Mouse (Mus musculus) spleen, adult 2 months (tissue): ENCODE results near the gene Gpr61. TPM values are rescaled to one million over a fixed set of nuclear protein-coding genes. Genes with fewer than 3 reads are reported as not detected.

Experiments
- DNase-seq, 2 experiments: peaks; one replicate each; pipeline versions ENCODE4 v3.0.0 to v3.0.0-alpha.2; 2012 to 2021; ENCODE audit warnings: low spot score in 2 of 2, low read depth in 1 of 2
- H3K27ac ChIP-seq: fragments of 200-500 bp; 2 replicates; pipeline ENCODE4 v1.5.1; 2012; ENCODE audit warnings: low read length, inconsistent platforms; ENCODE audit not compliant: insufficient read depth
- H3K27me3 ChIP-seq: fragments of 200-500 bp; 2 replicates; pipeline ENCODE4 v1.6.1; 2012; ENCODE audit warnings: mild to moderate bottlenecking, moderate library complexity, low read length, inconsistent platforms; ENCODE audit not compliant: control insufficient read depth, insufficient read depth
- H3K36me3 ChIP-seq: fragments of 200-500 bp; 2 replicates; pipeline ENCODE4 v1.6.1; 2012; ENCODE audit warnings: mild to moderate bottlenecking, low read length, inconsistent platforms; ENCODE audit not compliant: control insufficient read depth, insufficient read depth
- H3K4me1 ChIP-seq: fragments of 200-500 bp; 2 replicates; pipeline ENCODE4 v1.6.1; 2011; ENCODE audit warnings: inconsistent platforms; ENCODE audit not compliant: control insufficient read depth, insufficient read depth, insufficient read length
- H3K4me3 ChIP-seq: fragments of 200-500 bp; 2 replicates; pipeline ENCODE4 v1.5.1; 2011; ENCODE audit warnings: mild to moderate bottlenecking, inconsistent platforms; ENCODE audit not compliant: insufficient read depth, insufficient read length; ENCODE audit errors: extremely low read depth
- CTCF ChIP-seq: fragments of 200-500 bp; IDR thresholded peaks from 2 replicates; pipeline ENCODE4 v1.5.1; 2011; ENCODE audit warnings: mild to moderate bottlenecking, inconsistent platforms; ENCODE audit not compliant: insufficient read depth, insufficient read length, insufficient replicate concordance; ENCODE audit errors: extremely low read depth
- POLR2A ChIP-seq: fragments of 200-500 bp; IDR thresholded peaks from 2 replicates; pipeline ENCODE4 v1.6.1; 2011; ENCODE audit warnings: low read depth, low read length, inconsistent platforms
- WGBS: fragments of 180-500 bp; shearing (Covaris S2); methylation state at CpG from one replicate; pipeline ENCODE4 v1.1.7; 2018; 5-methylcytosine and 5-hydroxymethylcytosine counted together
- polyA plus RNA-seq: library from polyadenylated mRNA; depleted of rRNA; stranded (reverse); fragments of >200 nt; gene quantifications from 2 replicates; pipeline ENCODE4 v1.2.3, GENCODE M21; 2012

Gpr61 gene
- polyA plus RNA-seq, 1 experiment, result not detected

DNA sequence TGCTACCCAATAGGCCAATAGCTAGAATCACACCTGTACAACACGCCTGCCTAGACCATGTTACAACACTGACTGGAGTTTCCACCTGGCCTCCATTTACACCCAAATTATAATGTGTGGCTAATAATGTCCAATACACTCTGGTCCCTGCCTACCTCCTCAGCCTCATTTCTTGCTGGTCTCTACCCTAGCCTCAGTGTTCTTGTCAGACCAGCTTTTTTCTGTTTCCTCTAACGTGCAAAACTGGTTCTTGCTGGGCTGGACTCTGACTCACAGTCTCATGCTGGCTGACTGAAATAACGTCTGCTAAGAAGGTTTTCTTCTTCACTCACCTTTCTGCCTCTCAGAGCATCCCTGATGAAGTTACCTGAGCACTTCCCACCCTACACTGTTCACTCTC is 28.4 kb downstream of the Gpr61 start:
- Histone ChIP-seq H3K27ac (no peak overlapping the region), H3K4me3 (no peak overlapping the region), H3K27me3 (no peaks in the 10 kb centered on the region), H3K36me3 (peaks cover 6% of the 10 kb centered on the region; the same call in 1 of the 2 replicates), H3K4me1 (no peaks in the 10 kb centered on the region)
- TF ChIP-seq POLR2A, result no peak
- TF ChIP-seq CTCF, result no peak
- DNase-seq, result no peak
- WGBS, result 92% methylated on average over 3 of the region's 3 CpGs

DNA sequence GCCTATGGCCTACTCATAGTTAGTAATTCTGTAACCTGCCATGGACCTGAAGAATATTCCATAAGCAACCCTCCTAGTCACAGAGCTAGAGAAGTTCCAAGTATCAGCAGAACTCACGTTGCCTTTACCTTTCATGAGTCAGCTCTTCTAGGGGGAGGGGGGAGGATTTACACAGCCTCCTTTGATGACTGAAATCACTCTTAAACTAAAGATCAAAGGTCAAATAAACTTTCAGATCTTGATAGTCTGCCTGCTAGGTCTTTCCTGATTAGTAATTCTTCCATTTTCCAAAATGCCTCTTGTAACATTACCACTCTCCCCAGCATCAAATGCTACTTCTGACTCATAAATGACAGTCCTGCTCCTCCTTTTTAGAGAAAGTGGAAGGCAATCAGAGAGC is 30.6 kb downstream of the Gpr61 start:
- H3K27ac ChIP-seq, result no peak overlapping the region
- H3K27me3 ChIP-seq, result no peaks in the 10 kb centered on the region
- peaks cover 8% of the 10 kb centered on the region; the same call in 1 of the 2 replicates for H3K36me3 ChIP-seq
- no peak for DNase-seq
- TF ChIP-seq POLR2A (no peak), CTCF (no peak)
- 69% methylated on average over 1 of the region's 1 CpGs for WGBS
- no peaks in the 10 kb centered on the region for H3K4me1 ChIP-seq
- no peak overlapping the region for H3K4me3 ChIP-seq

DNA sequence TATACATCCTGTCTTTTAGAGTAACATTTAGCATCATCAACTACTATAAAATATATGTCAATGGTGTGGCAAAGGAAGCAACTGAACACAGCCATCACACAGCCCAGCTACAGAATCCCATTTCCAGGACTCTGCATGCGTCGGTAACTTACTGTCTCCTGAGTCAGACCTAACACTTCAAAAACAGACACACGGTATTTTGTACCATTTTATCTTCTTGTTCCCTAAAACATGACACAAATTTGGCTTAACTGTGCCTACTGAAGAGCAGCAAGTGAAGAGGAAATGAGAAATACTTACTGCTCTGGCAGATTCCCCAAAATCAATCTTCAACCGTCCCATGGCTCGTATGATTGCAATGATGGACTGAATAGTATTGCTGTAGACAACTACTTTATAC is 31.4 kb downstream of the Gpr61 start:
- no peaks in the 10 kb centered on the region for H3K4me1 ChIP-seq

GRCm38 (mm10) chr3:108121101-108121500 is 33.6 kb downstream of the Gpr61 start:
- TF ChIP-seq POLR2A (no peak), CTCF (no peak)
- Histone ChIP-seq H3K4me1 (no peaks in the 10 kb centered on the region), H3K4me3 (no peak overlapping the region), H3K27me3 (no peaks in the 10 kb centered on the region), H3K27ac (no peak overlapping the region), H3K36me3 (peaks cover 12% of the 10 kb centered on the region)
- no peak for DNase-seq
- 91% methylated on average over 3 of the region's 3 CpGs for WGBS

More for the DNA sequence above, 31.4 kb downstream of the Gpr61 start:
- Histone ChIP-seq H3K27ac (no peak overlapping the region), H3K36me3 (peaks cover 8% of the 10 kb centered on the region; the same call in 1 of the 2 replicates), H3K4me3 (no peak overlapping the region), H3K27me3 (no peaks in the 10 kb centered on the region)
- no peak for DNase-seq
- TF ChIP-seq CTCF, result no peak
- no peak for TF ChIP-seq POLR2A
- WGBS, result 79% methylated on average over 5 of the region's 5 CpGs

DNA sequence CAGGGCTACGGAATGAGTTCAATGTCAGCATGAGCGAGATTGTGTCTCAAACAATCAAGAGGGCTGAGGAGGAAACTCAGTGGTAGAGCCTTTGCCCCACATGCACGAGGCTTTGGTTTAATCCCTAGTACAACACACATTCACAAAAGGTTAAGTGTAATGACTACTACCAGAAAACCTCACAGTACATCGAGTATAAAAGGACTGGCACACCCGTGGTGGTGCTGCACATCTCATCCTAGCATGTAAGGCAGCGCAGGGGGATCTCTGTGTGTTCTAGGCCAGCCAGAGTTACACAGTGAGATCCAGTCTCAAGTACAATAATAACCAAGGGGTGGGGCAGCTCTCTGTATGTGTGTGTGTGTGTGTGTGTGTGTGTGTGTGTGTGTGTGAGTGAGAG is 37.2 kb downstream of the Gpr61 start:
- H3K27me3 ChIP-seq, result no peaks in the 10 kb centered on the region
- no peak overlapping the region for H3K27ac ChIP-seq
- 93% methylated on average over 6 of the region's 6 CpGs for WGBS
- H3K36me3 ChIP-seq, result peaks cover 16% of the 10 kb centered on the region
- TF ChIP-seq POLR2A (no peak), CTCF (no peak)
- no peak overlapping the region for H3K4me3 ChIP-seq
- DNase-seq, result no peak
- H3K4me1 ChIP-seq, result no peaks in the 10 kb centered on the region

DNA sequence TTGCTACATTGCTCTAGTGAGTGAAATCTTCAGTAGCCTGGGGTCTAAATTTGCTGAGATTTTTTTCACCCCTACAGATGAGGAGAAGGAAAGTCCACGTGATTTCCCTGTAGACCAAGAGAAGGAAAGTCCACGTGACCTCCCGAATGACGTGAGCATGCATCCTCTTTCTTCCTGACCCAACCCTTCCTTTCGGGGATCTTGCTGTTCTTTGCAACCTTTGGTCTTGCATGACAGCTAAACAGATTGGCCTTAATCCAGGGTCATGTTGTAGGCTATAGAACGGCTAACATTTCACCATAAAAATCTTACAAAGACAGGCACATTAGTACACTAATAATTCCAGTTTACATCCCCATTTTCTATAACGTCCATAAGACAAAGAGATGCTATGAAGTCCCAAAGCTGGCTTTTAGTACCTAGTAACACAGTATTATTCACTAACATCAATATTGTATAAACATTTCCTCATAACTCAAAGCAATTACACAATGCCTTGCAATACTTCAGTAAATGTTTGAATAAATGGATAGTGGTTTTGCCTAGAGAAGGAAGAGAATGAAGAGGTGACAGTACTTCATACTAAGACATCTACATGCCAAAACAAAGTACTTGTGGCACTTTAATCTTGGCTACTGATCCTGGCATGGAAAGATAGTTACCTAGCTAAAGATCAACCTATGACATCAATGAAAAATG is 40.9 kb downstream of the Gpr61 start:
- TF ChIP-seq POLR2A (no peak), CTCF (no peak)
- no peaks in the 10 kb centered on the region for H3K4me1 ChIP-seq
- 87% methylated on average over 7 of the region's 7 CpGs for WGBS
- DNase-seq, result no peak
- H3K27ac ChIP-seq, result no peak overlapping the region
- no peaks in the 10 kb centered on the region for H3K27me3 ChIP-seq
- peaks cover 27% of the 10 kb centered on the region for H3K36me3 ChIP-seq
- H3K4me3 ChIP-seq, result no peak overlapping the region

- no peak for DNase-seq
- WGBS, result 80% methylated on average over 4 of the region's 4 CpGs
- no peak overlapping the region for H3K27ac ChIP-seq
- no peaks in the 10 kb centered on the region for H3K27me3 ChIP-seq
- no peak for TF ChIP-seq CTCF
- TF ChIP-seq POLR2A, result no peak
- no peak overlapping the region for H3K4me3 ChIP-seq
- no peaks in the 10 kb centered on the region for H3K4me1 ChIP-seq
- peaks cover 33% of the 10 kb centered on the region for H3K36me3 ChIP-seq
These were observed 42.0 kb downstream of the Gpr61 start for GRCm38 (mm10) chr3:108112666-108113065.
